Mouse (Mus musculus) heart, embryonic 13.5 days (tissue): Measurements from ENCODE around the gene Usp34. TPM values are rescaled to one million over a fixed set of nuclear protein-coding genes. Genes with fewer than 3 reads are reported as not detected.
"Not testable (repeated sequence)": the region's sequence is repeated elsewhere in the genome, so short reads cannot be mapped to it uniquely, and the experiment has no call there.

ENCODE experiments used
- ATAC-seq: fragments of 200-750 bp; cut with Nextera tagmentation; 2 replicates; pipeline ENCODE4 v1.8.0; 2017; ENCODE audit warnings: moderate TSS enrichment; ENCODE audit not compliant: insufficient number of reproducible peaks, low FRiP score, low TSS enrichment; ENCODE audit errors: extremely low read depth
- H3K27ac ChIP-seq: fragments of 300-500 bp; sonication (generic); replicated peaks from 2 replicates; pipeline ENCODE4 v1.5.1; 2015; ENCODE audit warnings: moderate library complexity, mild to moderate bottlenecking, inconsistent platforms
- H3K27me3 ChIP-seq: fragments of 300-500 bp; sonication (generic); replicated peaks from 2 replicates; pipeline ENCODE4 v1.6.1; 2015; ENCODE audit warnings: mild to moderate bottlenecking, inconsistent platforms
- H3K36me3 ChIP-seq: fragments of 300-500 bp; sonication (generic); 2 replicates; pipeline ENCODE4 v1.6.1; 2015; ENCODE audit warnings: mild to moderate bottlenecking, inconsistent platforms
- H3K4me1 ChIP-seq: fragments of 300-500 bp; sonication (generic); 2 replicates; pipeline ENCODE4 v1.6.1; 2015; ENCODE audit warnings: inconsistent platforms
- H3K4me2 ChIP-seq: fragments of 300-500 bp; sonication (generic); 2 replicates; pipeline ENCODE4 v1.6.1; 2015; ENCODE audit warnings: inconsistent platforms, mild to moderate bottlenecking, moderate library complexity
- H3K4me3 ChIP-seq: fragments of 300-500 bp; sonication (generic); 2 replicates; pipeline ENCODE4 v1.5.1; 2015; ENCODE audit warnings: moderate library complexity, mild to moderate bottlenecking, inconsistent platforms
- H3K9ac ChIP-seq: fragments of 300-500 bp; sonication (generic); 2 replicates; pipeline ENCODE4 v1.6.1; 2015; ENCODE audit warnings: inconsistent platforms, mild to moderate bottlenecking, moderate library complexity
- H3K9me3 ChIP-seq: fragments of 300-500 bp; sonication (generic); 2 replicates; pipeline ENCODE4 v1.6.1; 2016; ENCODE audit warnings: inconsistent platforms
- WGBS: fragments of 180-500 bp; shearing (Covaris S2); methylation state at CpG from one replicate; pipeline ENCODE4 v1.1.7; 2015; ENCODE audit warnings: mixed read lengths; 5-methylcytosine and 5-hydroxymethylcytosine counted together
- polyA plus RNA-seq: library from polyadenylated mRNA; unstranded; fragments of >200 nt; fragmentation: Nextera tagmentation; extraction: Ambion mirVana; gene quantifications from 2 replicates; pipeline ENCODE4 v1.2.1, GENCODE M21; 2015

Usp34 gene
- polyA plus RNA-seq, 1 experiment from 2014 or later: 14.6 TPM

DNA sequence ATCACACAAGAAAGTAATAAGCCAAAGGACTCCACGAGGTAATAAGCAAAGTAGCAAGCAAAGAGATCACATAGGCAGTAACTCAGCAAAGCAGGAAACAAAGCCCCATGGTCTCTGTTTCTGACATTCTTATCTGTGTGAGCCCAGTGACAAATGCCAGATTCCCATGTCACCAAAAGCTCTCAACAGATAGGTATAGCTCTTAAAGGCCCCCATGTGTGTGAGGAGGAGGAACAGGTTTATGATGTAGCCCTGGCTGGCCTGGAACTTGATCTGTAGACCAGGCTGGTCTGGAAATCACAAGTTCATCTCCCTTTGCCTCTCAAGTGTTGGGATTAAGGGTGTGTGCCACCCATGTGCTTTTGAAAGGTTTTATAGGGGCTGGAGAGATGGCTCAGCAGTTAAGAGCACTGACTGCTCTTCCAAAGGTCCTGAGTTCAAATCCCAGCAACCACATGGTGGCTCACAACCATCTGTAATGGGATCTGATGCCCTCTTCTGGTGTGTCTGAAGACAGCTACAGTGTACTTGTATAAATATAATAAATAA, 53.1 kb downstream of the Usp34 start:
- Histone ChIP-seq H3K36me3 (peaks cover 63% of the 10 kb centered on the region), H3K27ac (peak overlapping the region; percentile 29), H3K4me1 (peaks cover 10% of the 10 kb centered on the region; the same call in 1 of the 2 replicates)
- H3K9ac ChIP-seq, H3K4me2 ChIP-seq, H3K9me3 ChIP-seq, ATAC-seq, H3K4me3 ChIP-seq, H3K27me3 ChIP-seq: not testable (repeated sequence)
- WGBS: 8% methylated on average over 1 of the region's 1 CpGs

DNA sequence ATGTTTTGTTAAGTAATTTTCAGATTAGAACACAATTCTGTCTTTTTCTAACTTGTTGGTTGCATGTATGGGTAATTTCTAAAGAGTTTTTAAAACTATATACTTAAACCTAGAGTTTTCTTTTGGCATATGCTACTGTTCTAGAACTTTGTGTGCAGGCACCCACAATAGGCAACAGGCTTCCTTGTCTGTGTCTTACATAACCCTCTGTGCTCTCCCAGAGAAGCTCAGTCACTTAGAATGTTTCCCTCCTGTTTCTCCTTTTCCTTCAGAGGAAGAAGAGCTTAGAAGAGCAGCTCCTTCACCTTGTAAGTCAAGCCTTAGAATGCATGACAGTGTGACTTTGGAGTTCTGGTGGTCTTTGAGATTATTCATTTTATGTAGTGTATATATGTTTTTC, 55.6 kb downstream of the Usp34 start:
- H3K27me3 ChIP-seq: no peaks in the 10 kb centered on the region
- peaks cover 56% of the 10 kb centered on the region for H3K36me3 ChIP-seq
- H3K4me2 ChIP-seq: no peak overlapping the region
- no peak overlapping the region for H3K27ac ChIP-seq
- ATAC-seq: no peak
- H3K9ac ChIP-seq: no peak overlapping the region
- no peaks in the 10 kb centered on the region for H3K9me3 ChIP-seq
- peaks cover 10% of the 10 kb centered on the region; the same call in 1 of the 2 replicates for H3K4me1 ChIP-seq
- H3K4me3 ChIP-seq: no peak overlapping the region

- no peak overlapping the region for H3K27ac ChIP-seq
- no peaks in the 10 kb centered on the region for H3K27me3 ChIP-seq
- no peak for ATAC-seq
- H3K4me2 ChIP-seq: no peak overlapping the region
- WGBS: 89% methylated on average over 3 of the region's 3 CpGs
- no peak overlapping the region for H3K9ac ChIP-seq
- H3K36me3 ChIP-seq: peaks cover 60% of the 10 kb centered on the region
- H3K9me3 ChIP-seq: no peaks in the 10 kb centered on the region
- peaks cover 5% of the 10 kb centered on the region; the same call in 1 of the 2 replicates for H3K4me1 ChIP-seq
- H3K4me3 ChIP-seq: no peak overlapping the region
These were observed 57.7 kb downstream of the Usp34 start for GRCm38 (mm10) chr11:23364348-23364747.

GRCm38 (mm10) chr11:23372032-23372431, 65.3 kb downstream of the Usp34 start:
- no peak for ATAC-seq
- H3K4me2 ChIP-seq: no peak overlapping the region
- no peaks in the 10 kb centered on the region for H3K4me1 ChIP-seq
- H3K27ac ChIP-seq: no peak overlapping the region
- no peak overlapping the region for H3K9ac ChIP-seq
- H3K9me3 ChIP-seq: no peaks in the 10 kb centered on the region
- no peak overlapping the region for H3K4me3 ChIP-seq
- H3K36me3 ChIP-seq: peaks cover 64% of the 10 kb centered on the region
- no peaks in the 10 kb centered on the region for H3K27me3 ChIP-seq
- WGBS: 85% methylated on average over 4 of the region's 4 CpGs

GRCm38 (mm10) chr11:23372490-23372889, 65.8 kb downstream of the Usp34 start:
- Histone ChIP-seq H3K27me3 (no peaks in the 10 kb centered on the region), H3K9ac (no peak overlapping the region), H3K27ac (no peak overlapping the region), H3K4me3 (no peak overlapping the region), H3K9me3 (no peaks in the 10 kb centered on the region), H3K4me1 (no peaks in the 10 kb centered on the region), H3K36me3 (peaks cover 65% of the 10 kb centered on the region), H3K4me2 (no peak overlapping the region)
- ATAC-seq: no peak

- 87% methylated on average over 2 of the region's 2 CpGs for WGBS
- Histone ChIP-seq H3K27ac (no peak overlapping the region), H3K27me3 (no peaks in the 10 kb centered on the region), H3K9ac (no peak overlapping the region), H3K4me3 (no peak overlapping the region), H3K36me3 (peaks cover 66% of the 10 kb centered on the region), H3K4me2 (no peak overlapping the region), H3K9me3 (no peaks in the 10 kb centered on the region), H3K4me1 (no peaks in the 10 kb centered on the region)
- no peak for ATAC-seq
These were observed 73.4 kb downstream of the Usp34 start for GRCm38 (mm10) chr11:23380055-23380454.

- Histone ChIP-seq H3K27me3 (no peaks in the 10 kb centered on the region), H3K4me2 (no peak overlapping the region), H3K4me3 (no peak overlapping the region), H3K36me3 (peaks cover 61% of the 10 kb centered on the region), H3K9ac (no peak overlapping the region), H3K4me1 (no peaks in the 10 kb centered on the region), H3K9me3 (no peaks in the 10 kb centered on the region), H3K27ac (no peak overlapping the region)
- no peak for ATAC-seq
- WGBS: 87% methylated on average over 3 of the region's 3 CpGs
These were observed 73.9 kb downstream of the Usp34 start for GRCm38 (mm10) chr11:23380595-23380994.

GRCm38 (mm10) chr11:23382787-23383186, 76.1 kb downstream of the Usp34 start:
- Histone ChIP-seq H3K4me3 (no peak overlapping the region), H3K36me3 (peaks cover 51% of the 10 kb centered on the region)
- no peak for ATAC-seq

GRCm38 (mm10) chr11:23389649-23390048, 83.0 kb downstream of the Usp34 start:
- H3K36me3 ChIP-seq: peaks cover 65% of the 10 kb centered on the region
- no peak for ATAC-seq

More at GRCm38 (mm10) chr11:23382787-23383186, 76.1 kb downstream of the Usp34 start:
- Histone ChIP-seq H3K27me3 (no peaks in the 10 kb centered on the region), H3K4me1 (no peaks in the 10 kb centered on the region), H3K9me3 (no peaks in the 10 kb centered on the region), H3K9ac (no peak overlapping the region), H3K27ac (no peak overlapping the region), H3K4me2 (no peak overlapping the region)
- 86% methylated on average over 1 of the region's 1 CpGs for WGBS

GRCm38 (mm10) chr11:23392567-23392966, 85.9 kb downstream of the Usp34 start:
- no peak overlapping the region for H3K9ac ChIP-seq
- no peak for ATAC-seq
- H3K27me3 ChIP-seq: no peaks in the 10 kb centered on the region
- H3K27ac ChIP-seq: no peak overlapping the region
- no peak overlapping the region for H3K4me3 ChIP-seq
- H3K4me1 ChIP-seq: no peaks in the 10 kb centered on the region
- H3K4me2 ChIP-seq: no peak overlapping the region
- H3K9me3 ChIP-seq: no peaks in the 10 kb centered on the region
- H3K36me3 ChIP-seq: peaks cover 85% of the 10 kb centered on the region

More at GRCm38 (mm10) chr11:23389649-23390048, 83.0 kb downstream of the Usp34 start:
- Histone ChIP-seq H3K9ac (no peak overlapping the region), H3K27me3 (no peaks in the 10 kb centered on the region), H3K4me1 (no peaks in the 10 kb centered on the region), H3K27ac (no peak overlapping the region), H3K4me2 (no peak overlapping the region), H3K4me3 (no peak overlapping the region), H3K9me3 (no peaks in the 10 kb centered on the region)
- WGBS: 93% methylated on average over 1 of the region's 1 CpGs

DNA sequence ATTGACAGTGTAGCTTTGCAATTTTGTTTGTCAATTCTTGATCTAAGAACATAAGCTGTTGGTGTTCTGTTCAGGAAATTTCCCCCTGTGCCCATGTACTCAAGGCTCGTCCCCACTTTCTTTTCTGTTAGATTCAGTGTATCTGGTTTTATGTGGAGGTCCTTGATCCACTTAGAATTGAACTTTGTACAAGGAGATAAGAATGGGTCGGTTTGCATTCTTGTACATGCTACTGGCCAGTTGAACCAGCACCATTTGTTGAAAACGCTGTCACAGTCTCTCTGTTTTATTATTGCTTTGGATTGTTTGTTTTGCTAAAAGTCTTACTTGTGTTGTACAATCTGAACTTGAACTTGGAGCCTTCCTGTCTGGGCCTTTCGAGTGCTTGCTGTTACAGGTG, 89.9 kb downstream of the Usp34 start:
- 64% methylated on average over 4 of the region's 4 CpGs for WGBS
- no peaks in the 10 kb centered on the region for H3K27me3 ChIP-seq
- ATAC-seq: no peak
- H3K4me2 ChIP-seq: no peak overlapping the region
- H3K4me3 ChIP-seq: no peak overlapping the region
- H3K27ac ChIP-seq: no peak overlapping the region
- H3K9ac ChIP-seq: no peak overlapping the region
- no peaks in the 10 kb centered on the region for H3K9me3 ChIP-seq
- H3K36me3 ChIP-seq: peaks cover 79% of the 10 kb centered on the region
- no peaks in the 10 kb centered on the region for H3K4me1 ChIP-seq

DNA sequence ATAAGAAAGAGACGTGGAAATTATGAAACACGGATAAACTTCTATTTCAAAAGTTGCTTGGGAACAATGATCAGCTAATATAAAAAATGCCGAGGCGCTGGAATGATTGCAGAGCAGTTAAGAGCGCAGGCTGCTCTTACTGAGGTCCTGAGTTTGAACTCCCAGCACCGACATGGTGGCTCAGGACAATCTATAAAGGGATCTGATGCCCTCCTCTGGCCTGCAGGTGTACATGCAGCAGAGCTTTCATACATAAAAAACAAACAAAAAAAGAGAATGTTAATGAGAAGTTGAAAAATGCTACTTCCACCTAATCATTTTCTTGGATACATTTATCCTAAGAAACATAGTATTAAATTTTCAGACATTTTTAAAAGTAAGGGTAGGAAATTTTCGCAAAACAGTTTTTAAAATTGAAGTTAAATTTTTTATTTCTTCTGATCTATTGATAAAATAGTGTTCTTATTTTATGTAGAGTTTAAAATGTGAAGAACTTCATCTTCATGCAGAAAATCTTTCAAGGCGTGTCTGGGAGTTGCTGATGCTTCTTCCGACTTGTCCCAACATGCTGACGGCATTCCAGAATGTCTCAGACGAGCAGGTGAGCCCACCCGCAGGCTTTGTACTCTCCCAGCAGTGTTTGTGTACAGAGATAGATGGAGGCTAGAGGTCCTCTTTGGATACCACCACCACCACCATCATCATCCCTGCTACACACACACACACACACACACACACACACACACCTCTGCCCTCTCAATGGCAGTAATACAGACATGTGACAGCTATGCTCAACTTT, 94.5 kb downstream of the Usp34 start:
- Histone ChIP-seq H3K4me3 (no peak overlapping the region), H3K9me3 (no peaks in the 10 kb centered on the region), H3K4me1 (no peaks in the 10 kb centered on the region), H3K36me3 (peaks cover 74% of the 10 kb centered on the region), H3K27ac (no peak overlapping the region), H3K4me2 (no peak overlapping the region), H3K9ac (no peak overlapping the region), H3K27me3 (no peaks in the 10 kb centered on the region)
- no peak for ATAC-seq
- 90% methylated on average over 12 of the region's 12 CpGs for WGBS
